Mouse (Mus musculus) heart, embryonic 11.5 days (tissue): Measurements from ENCODE around the gene Dsn1. TPM values are rescaled to one million over a fixed set of nuclear protein-coding genes. Genes with fewer than 3 reads are reported as not detected.

Source experiments
- ATAC-seq: fragments of 200-750 bp; cut with Nextera tagmentation; replicated peaks from 2 replicates; pipeline ENCODE4 v1.8.0; 2017; ENCODE audit warnings: moderate library complexity; ENCODE audit not compliant: insufficient number of reproducible peaks, low FRiP score, low TSS enrichment
- H3K27ac ChIP-seq: fragments of 300-500 bp; sonication (generic); 2 replicates; pipeline ENCODE4 v1.5.1; 2014; ENCODE audit warnings: mild to moderate bottlenecking, low read depth, low read length
- H3K27me3 ChIP-seq: fragments of 300-500 bp; sonication (generic); 2 replicates; pipeline ENCODE4 v1.6.1; 2014; ENCODE audit warnings: mild to moderate bottlenecking, low read length, mixed read lengths; ENCODE audit not compliant: control insufficient read depth, insufficient read depth
- H3K36me3 ChIP-seq: fragments of 300-500 bp; sonication (generic); 2 replicates; pipeline ENCODE4 v1.6.1; 2014; ENCODE audit warnings: mild to moderate bottlenecking, low read length, moderate library complexity, mixed read lengths; ENCODE audit not compliant: control insufficient read depth, insufficient read depth
- H3K4me1 ChIP-seq: fragments of 300-500 bp; sonication (generic); 2 replicates; pipeline ENCODE4 v1.6.1; 2014; ENCODE audit warnings: low read length; ENCODE audit not compliant: control insufficient read depth, insufficient read depth
- H3K4me2 ChIP-seq: fragments of 300-500 bp; sonication (generic); 2 replicates; pipeline ENCODE4 v1.6.1; 2014; ENCODE audit warnings: mild to moderate bottlenecking, moderate library complexity
- H3K4me3 ChIP-seq: fragments of 300-500 bp; sonication (generic); 2 replicates; pipeline ENCODE4 v1.5.1; 2014; ENCODE audit warnings: low read depth, low read length
- H3K9ac ChIP-seq: fragments of 300-500 bp; sonication (generic); 2 replicates; pipeline ENCODE4 v1.6.1; 2014; ENCODE audit warnings: mild to moderate bottlenecking, low read depth, low read length, moderate library complexity
- H3K9me3 ChIP-seq: fragments of 300-500 bp; sonication (generic); replicated peaks from 2 replicates; pipeline ENCODE4 v1.6.1; 2016; ENCODE audit warnings: low read length; ENCODE audit not compliant: control insufficient read depth
- WGBS: fragments of 180-500 bp; shearing (Covaris S2); extraction: QIAGEN DNeasy Blood & Tissue Kit; methylation state at CpG from one replicate; pipeline ENCODE4 v1.1.7; 2014; ENCODE audit not compliant: insufficient replicate concordance; 5-methylcytosine and 5-hydroxymethylcytosine counted together
- polyA plus RNA-seq: library from polyadenylated mRNA; unstranded; fragments of >200 nt; fragmentation: Nextera tagmentation; extraction: Ambion mirVana; gene quantifications from 2 replicates; pipeline ENCODE4 v1.2.1, GENCODE M21; 2014

The Dsn1 gene
- polyA plus RNA-seq, 1 experiment from 2014 or later, result 38.4 TPM

GRCm38 (mm10) chr2:156991470-156992319, 15.3 kb downstream of the Dsn1 start, which contains the start of gene Ndrg3:
Gene Ndrg3 (minus strand): TSS chr2:156992056.
- H3K9ac ChIP-seq, result peak within 1 kb of the TSS; percentile 85
- no peaks in the 10 kb centered on the region for H3K27me3 ChIP-seq
- no peaks in the 10 kb centered on the region for H3K9me3 ChIP-seq
- WGBS, result under 1% methylated on average over 59 of the region's 66 CpGs
- peak within 1 kb of the TSS; percentile 43 for H3K27ac ChIP-seq
- ATAC-seq, result peak; percentile 89
- H3K4me3 ChIP-seq, result peak within 1 kb of the TSS; percentile 85
- peaks cover 6% of the 10 kb centered on the region; the same call in 1 of the 2 replicates for H3K36me3 ChIP-seq
- H3K4me2 ChIP-seq, result peak within 1 kb of the TSS; percentile 91
- peaks cover 11% of the 10 kb centered on the region for H3K4me1 ChIP-seq

GRCm38 (mm10) chr2:156990727-156991431, 16.1 kb downstream of the Dsn1 start:
- no peaks in the 10 kb centered on the region for H3K9me3 ChIP-seq
- H3K36me3 ChIP-seq, result peaks cover 5% of the 10 kb centered on the region; the same call in 1 of the 2 replicates
- H3K9ac ChIP-seq, result peak overlapping the region; percentile 85
- WGBS, result 2% methylated on average over 16 of the region's 16 CpGs
- H3K4me3 ChIP-seq, result peak overlapping the region; percentile 85
- H3K4me2 ChIP-seq, result peak overlapping the region; percentile 91
- no peaks in the 10 kb centered on the region for H3K27me3 ChIP-seq
- H3K27ac ChIP-seq, result peak overlapping the region; percentile 18; the same call in 1 of the 2 replicates
- ATAC-seq, result no peak
- peaks cover 11% of the 10 kb centered on the region for H3K4me1 ChIP-seq

GRCm38 (mm10) chr2:156987316-156987715, 19.6 kb downstream of the Dsn1 start:
- H3K36me3 ChIP-seq, result no peaks in the 10 kb centered on the region
- H3K4me3 ChIP-seq, result no peak overlapping the region
- no peaks in the 10 kb centered on the region for H3K27me3 ChIP-seq
- H3K9ac ChIP-seq, result no peak overlapping the region
- H3K4me1 ChIP-seq, result peaks cover 19% of the 10 kb centered on the region
- H3K27ac ChIP-seq, result no peak overlapping the region
- H3K4me2 ChIP-seq, result no peak overlapping the region
- H3K9me3 ChIP-seq, result no peaks in the 10 kb centered on the region
- 48% methylated on average over 3 of the region's 3 CpGs for WGBS
- no peak for ATAC-seq

- H3K9ac ChIP-seq, result no peak overlapping the region
- no peaks in the 10 kb centered on the region for H3K9me3 ChIP-seq
- WGBS, result 38% methylated on average over 2 of the region's 2 CpGs
- H3K27ac ChIP-seq, result 0 out of 2 replicates have a peak overlapping the region, but pooled peaks have one; percentile 38
- H3K4me3 ChIP-seq, result no peak overlapping the region
- H3K36me3 ChIP-seq, result no peaks in the 10 kb centered on the region
- peaks cover 11% of the 10 kb centered on the region; the same call in 1 of the 2 replicates for H3K4me1 ChIP-seq
- H3K4me2 ChIP-seq, result no peak overlapping the region
- ATAC-seq, result no peak
- H3K27me3 ChIP-seq, result no peaks in the 10 kb centered on the region
These were observed 24.1 kb downstream of the Dsn1 start for GRCm38 (mm10) chr2:156982864-156983263.

- H3K4me2 ChIP-seq, result no peak overlapping the region
These were observed 25.7 kb downstream of the Dsn1 start for GRCm38 (mm10) chr2:156981291-156981690.

GRCm38 (mm10) chr2:156980059-156980458, 26.9 kb downstream of the Dsn1 start:
- Histone ChIP-seq H3K4me1 (peaks cover 18% of the 10 kb centered on the region; the same call in 1 of the 2 replicates), H3K4me3 (no peak overlapping the region), H3K9ac (no peak overlapping the region), H3K4me2 (no peak overlapping the region), H3K36me3 (no peaks in the 10 kb centered on the region), H3K27ac (no peak overlapping the region), H3K27me3 (no peaks in the 10 kb centered on the region), H3K9me3 (no peaks in the 10 kb centered on the region)
- ATAC-seq, result no peak
- WGBS, result 66% methylated on average over 2 of the region's 2 CpGs

More at GRCm38 (mm10) chr2:156981291-156981690, 25.7 kb downstream of the Dsn1 start:
- H3K36me3 ChIP-seq, result no peaks in the 10 kb centered on the region
- 80% methylated on average over 4 of the region's 4 CpGs for WGBS
- peaks cover 13% of the 10 kb centered on the region; the same call in 1 of the 2 replicates for H3K4me1 ChIP-seq
- no peak overlapping the region for H3K4me3 ChIP-seq
- no peak overlapping the region for H3K9ac ChIP-seq
- no peaks in the 10 kb centered on the region for H3K9me3 ChIP-seq
- ATAC-seq, result no peak
- H3K27ac ChIP-seq, result no peak overlapping the region
- no peaks in the 10 kb centered on the region for H3K27me3 ChIP-seq

- peaks cover 22% of the 10 kb centered on the region for H3K4me1 ChIP-seq
- H3K9me3 ChIP-seq, result no peaks in the 10 kb centered on the region
- no peak overlapping the region for H3K9ac ChIP-seq
- no peaks in the 10 kb centered on the region for H3K36me3 ChIP-seq
- no peak overlapping the region for H3K4me3 ChIP-seq
- ATAC-seq, result no peak
- H3K4me2 ChIP-seq, result no peak overlapping the region
- H3K27ac ChIP-seq, result no peak overlapping the region
- no peaks in the 10 kb centered on the region for H3K27me3 ChIP-seq
These were observed 30.2 kb downstream of the Dsn1 start for GRCm38 (mm10) chr2:156976711-156977110.

GRCm38 (mm10) chr2:156974967-156975366, 32.0 kb downstream of the Dsn1 start:
- H3K9me3 ChIP-seq, result no peaks in the 10 kb centered on the region
- ATAC-seq, result 0 out of 2 replicates have a peak, but pooled peaks have one; percentile 52
- no peaks in the 10 kb centered on the region for H3K36me3 ChIP-seq
- no peaks in the 10 kb centered on the region for H3K27me3 ChIP-seq
- H3K4me2 ChIP-seq, result peak overlapping the region; percentile 38
- no peak overlapping the region for H3K9ac ChIP-seq
- peaks cover 26% of the 10 kb centered on the region for H3K4me1 ChIP-seq
- no peak overlapping the region for H3K4me3 ChIP-seq
- WGBS, result 18% methylated on average over 2 of the region's 2 CpGs
- H3K27ac ChIP-seq, result peak overlapping the region; percentile 74; the same call in 1 of the 2 replicates
